Mouse (Mus musculus): Measurements from ENCODE around the gene Pld5.

Pld5 gene

GRCm38 (mm10) chr1:176167114-176167513 is 108.0 kb downstream of the Pld5 start:
- DNase-seq, result no peak

- DNase-seq, result no peak
Measured at GRCm38 (mm10) chr1:176145306-176145705, 129.8 kb downstream of the Pld5 start.

GRCm38 (mm10) chr1:176134379-176134778 is 140.7 kb downstream of the Pld5 start:
- no peak for DNase-seq

- DNase-seq, result peak; percentile 82
Measured at GRCm38 (mm10) chr1:176125771-176126170, 149.3 kb downstream of the Pld5 start.

- DNase-seq, result no peak
Measured at GRCm38 (mm10) chr1:176124441-176124840, 150.7 kb downstream of the Pld5 start.

- no peak for DNase-seq
Measured at GRCm38 (mm10) chr1:176123781-176124180, 151.3 kb downstream of the Pld5 start.

GRCm38 (mm10) chr1:176115604-176116003 is 159.5 kb downstream of the Pld5 start:
- DNase-seq, result peak; percentile 46

GRCm38 (mm10) chr1:176098685-176099320 is 176.3 kb downstream of the Pld5 start:
- no peak for DNase-seq

- no peak for DNase-seq
Measured at GRCm38 (mm10) chr1:176092119-176092518, 183.0 kb downstream of the Pld5 start.

- no peak for DNase-seq
Measured at GRCm38 (mm10) chr1:176089382-176089781, 185.7 kb downstream of the Pld5 start.

GRCm38 (mm10) chr1:176085952-176086648 is 189.0 kb downstream of the Pld5 start:
- no peak for DNase-seq

- peak; percentile 39 for DNase-seq
Measured at GRCm38 (mm10) chr1:176082306-176082705, 192.8 kb downstream of the Pld5 start.

GRCm38 (mm10) chr1:176080969-176081368 is 194.1 kb downstream of the Pld5 start:
- no peak for DNase-seq

GRCm38 (mm10) chr1:176078410-176078809 is 196.7 kb downstream of the Pld5 start:
- no peak for DNase-seq

GRCm38 (mm10) chr1:176076799-176077198 is 198.3 kb downstream of the Pld5 start:
- no peak for DNase-seq

GRCm38 (mm10) chr1:176075810-176076209 is 199.3 kb downstream of the Pld5 start:
- no peak for DNase-seq

GRCm38 (mm10) chr1:176075409-176075808 is 199.7 kb downstream of the Pld5 start:
- peak; percentile 84 for DNase-seq

- DNase-seq, result no peak
Measured at GRCm38 (mm10) chr1:176074526-176074925, 200.6 kb downstream of the Pld5 start.

GRCm38 (mm10) chr1:176065281-176065680 is 209.8 kb downstream of the Pld5 start:
- no peak for DNase-seq

- no peak for DNase-seq
Measured at GRCm38 (mm10) chr1:176064471-176064870, 210.6 kb downstream of the Pld5 start.

GRCm38 (mm10) chr1:176053653-176054052 is 221.5 kb downstream of the Pld5 start:
- no peak for DNase-seq

GRCm38 (mm10) chr1:176046995-176047394 is 228.1 kb downstream of the Pld5 start:
- DNase-seq, result no peak

- DNase-seq, result no peak
Measured at GRCm38 (mm10) chr1:176046375-176046774, 228.7 kb downstream of the Pld5 start.

- DNase-seq, result no peak
Measured at GRCm38 (mm10) chr1:176043056-176043455, 232.1 kb downstream of the Pld5 start.

- DNase-seq, result no peak
Measured at GRCm38 (mm10) chr1:176039923-176040322, 235.2 kb downstream of the Pld5 start.

Measured in cerebellum, adult 9-11 months (tissue).